8 mouse cellular contexts compared by ENCODE assay signal in the genomic region with DNA sequence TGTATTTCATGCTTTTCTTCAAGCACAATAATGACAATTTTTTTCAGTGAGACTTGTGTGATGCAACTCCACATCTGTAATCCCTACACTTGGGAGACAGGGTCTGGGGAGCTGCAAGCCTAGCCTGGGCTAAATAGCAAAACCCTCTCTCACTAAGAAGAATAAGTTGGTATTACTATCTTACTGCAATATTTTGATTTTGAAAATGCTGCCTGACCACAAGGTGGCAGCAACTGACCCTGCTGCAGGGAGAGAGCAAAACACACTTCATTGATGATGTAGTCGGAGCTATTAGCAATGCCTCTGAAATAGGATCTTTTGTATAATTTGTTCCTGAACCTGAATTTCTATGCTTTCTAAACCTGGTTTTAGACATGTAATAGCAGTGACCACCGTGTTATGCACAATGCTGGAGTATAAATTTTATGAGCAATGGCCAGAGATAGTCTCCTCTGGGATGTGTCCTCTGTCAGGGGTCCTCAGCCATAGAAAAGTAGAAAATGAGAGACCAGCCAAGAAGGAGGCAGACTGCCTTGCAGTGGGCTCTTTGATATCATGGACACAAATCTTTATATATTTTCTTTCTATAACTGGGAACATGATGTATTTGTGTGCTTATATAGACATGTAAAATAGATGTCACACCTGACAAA. TPM values are rescaled to one million over a fixed set of nuclear protein-coding genes. Genes with fewer than 3 reads are reported as not detected.
DNase-seq lines count a peak whose midpoint lies in the region; ATAC-seq and TF ChIP-seq lines count a peak whose summit lies in the region.

No protein-coding gene starts in this region.

- peak; percentile 42; the same call in 1 of the 2 replicates for ATAC-seq in hindbrain, embryonic 14.5 days (ENCODE audit: low FRiP score)

- no peaks in the 10 kb centered on the region for H3K4me1 ChIP-seq in testis, adult 2 months (ENCODE audit: control insufficient read depth, insufficient read depth, low read length)
- no peaks in the 10 kb centered on the region for H3K4me1 ChIP-seq in hindbrain, embryonic 14.5 days (replicated peaks; ENCODE audit: control insufficient read depth, insufficient read depth, low read length)

- TF ChIP-seq CTCF in testis, adult 2 months (IDR thresholded peaks at IDR 0.05; ENCODE audit: control insufficient read depth, insufficient read depth, insufficient replicate concordance, low read depth, low read length) = peak; percentile 14; the same call in 1 of the 2 replicates

- no peak for TF ChIP-seq POLR2A in testis, adult 2 months (IDR thresholded peaks at IDR 0.05; ENCODE audit: control insufficient read depth, low read depth, low read length)

- no peak overlapping the region for H3K27ac ChIP-seq in testis, adult 2 months (ENCODE audit: control insufficient read depth, insufficient read depth, low read depth, low read length)
- no peak overlapping the region for H3K27ac ChIP-seq in hindbrain, embryonic 14.5 days

- 15% methylated on average over 2 of the region's 2 CpGs for WGBS in hindbrain, embryonic 14.5 days

- H3K9me3 ChIP-seq in hindbrain, embryonic 14.5 days (ENCODE audit: control insufficient read depth, low read length) = no peaks in the 10 kb centered on the region

- no peak overlapping the region for H3K4me2 ChIP-seq in hindbrain, embryonic 14.5 days (replicated peaks)

- H3K4me3 ChIP-seq in testis, adult 2 months (ENCODE audit: control insufficient read depth, low read depth, low read length) = no peak overlapping the region
- H3K4me3 ChIP-seq in hindbrain, embryonic 14.5 days (replicated peaks; ENCODE audit: low read length) = no peak overlapping the region

- no peak for DNase-seq in testis, postnatal 14 days (ENCODE audit: low spot score)
- DNase-seq in adrenal gland, adult 2 months = peak; percentile 31
- peak; percentile 66 for DNase-seq in embryo, embryonic 10.5 days (ENCODE audit: low spot score)
- peak; percentile 78 for DNase-seq in hindbrain, embryonic 14.5 days (ENCODE audit: low spot score)
- peak; percentile 56 for DNase-seq in left cerebral cortex, postnatal 4 days
- DNase-seq in naive thymus-derived CD4-positive, alpha-beta T cell, adult 2 months (ENCODE audit: low read depth) = peak; percentile 76
- peak; percentile 69 for DNase-seq in thymus, postnatal 4 days

- H3K9ac ChIP-seq in hindbrain, embryonic 14.5 days = no peak overlapping the region

- intact Hi-C loops in left cerebral cortex, postnatal 4 days (cut with DNase I) = loop anchor here (5.0 kb wide), 2 partner anchors 326 to 1406 kb away; no protein-coding TSS in a partner anchor

- no peaks in the 10 kb centered on the region for H3K27me3 ChIP-seq in testis, adult 2 months (ENCODE audit: control insufficient read depth, insufficient read depth, low read length)
- no peaks in the 10 kb centered on the region for H3K27me3 ChIP-seq in hindbrain, embryonic 14.5 days (ENCODE audit: control insufficient read depth, insufficient read depth, low read length)

- no peaks in the 10 kb centered on the region for H3K36me3 ChIP-seq in testis, adult 2 months (ENCODE audit: control insufficient read depth, insufficient read depth, low read length)
- H3K36me3 ChIP-seq in hindbrain, embryonic 14.5 days (replicated peaks; ENCODE audit: control insufficient read depth, insufficient read depth) = 0 out of 2 replicates have a peak, but pooled peaks cover 4% of the 10 kb centered on the region

RNA-seq across cellular contexts. Expression of gene Hpgds, which starts 18.5 kb away (rescaled TPM):
- 0.12 TPM in 2 replicates for polyA plus RNA-seq in testis, adult 2 months (2012; rRNA removed)
- 1 to 10 TPM; 1.2 to 1.5 TPM for total RNA-seq in adrenal gland, adult 2 months (2021)
- polyA plus RNA-seq in adrenal gland, adult 2 months (2012; rRNA removed) = 0.08 and 0.30 TPM in 2 replicates
- polyA plus RNA-seq in hindbrain, embryonic 14.5 days (2014; fragmentation: Nextera tagmentation; extraction: Ambion mirVana) = 3.7 and 5.0 TPM in 2 replicates
- 1 to 10 TPM; 2.2 to 2.4 TPM for total RNA-seq in left cerebral cortex, postnatal 4 days (2021)
